Mouse (Mus musculus): ENCODE results near the gene Rbbp4. TPM values are rescaled to one million over a fixed set of nuclear protein-coding genes. Genes with fewer than 3 reads are reported as not detected.
A peak's percentile ranks its signal among the peaks of the same experiment; 100 is the strongest.

Rbbp4 gene
- total RNA-seq, 2 experiments from 2014 or later, result 115 to 123 TPM

DNA sequence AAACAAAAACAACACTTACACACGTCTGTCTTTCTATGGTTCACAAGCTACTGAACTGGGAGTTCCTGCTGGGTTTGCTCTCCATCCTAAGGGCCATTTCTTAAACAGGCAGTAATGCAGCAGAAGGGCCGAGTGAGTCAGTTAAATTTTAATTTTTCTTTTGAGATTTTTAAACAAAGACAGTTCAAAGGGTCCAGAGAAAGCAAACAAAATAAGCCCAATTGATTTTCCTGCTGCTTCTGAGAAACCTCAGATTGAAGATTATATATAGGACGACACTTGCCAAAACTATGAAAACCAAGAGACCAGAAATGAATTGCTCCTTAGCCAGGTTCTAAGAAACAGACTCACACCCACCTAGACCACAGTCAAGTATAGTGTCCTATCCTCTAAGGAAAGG, 21.3 kb downstream of the Rbbp4 start:
- Histone ChIP-seq H3K4me3 (no peak overlapping the region), H3K27ac (no peak overlapping the region)
- intact Hi-C loops (cut with DNase I), result no loop called here
- no peak for TF ChIP-seq CTCF (IDR thresholded peaks at IDR 0.05)
- no peak for DNase-seq (ENCODE audit: extremely low spot score in 1 of 2, low spot score in 2 of 2)

DNA sequence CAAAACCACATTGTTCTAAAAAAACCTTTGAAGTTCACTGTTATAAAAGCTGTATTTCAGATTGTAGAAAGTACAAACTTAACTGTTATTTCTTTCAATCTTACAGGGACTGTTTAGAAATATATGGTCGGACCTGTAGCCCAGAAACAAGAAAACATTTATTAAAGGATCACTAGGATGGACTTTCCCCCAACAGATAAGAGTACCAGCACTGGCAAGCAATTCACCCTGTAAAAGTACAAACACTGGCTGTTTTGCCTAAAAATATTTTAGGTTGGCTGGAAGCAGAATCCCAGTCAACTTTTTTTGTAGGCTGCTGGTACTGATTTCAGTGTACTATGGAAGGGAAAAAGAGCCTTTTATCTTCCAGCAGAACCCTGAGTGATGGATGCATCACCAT, 27.2 kb downstream of the Rbbp4 start:
- TF ChIP-seq CTCF (IDR thresholded peaks at IDR 0.05), result no peak
- intact Hi-C loops (cut with DNase I), result no loop called here
- DNase-seq (ENCODE audit: extremely low spot score in 1 of 2, low spot score in 2 of 2), result no peak
- Histone ChIP-seq H3K4me3 (no peak overlapping the region), H3K27ac (no peak overlapping the region)

GRCm38 (mm10) chr4:129304306-129304705, 30.9 kb downstream of the Rbbp4 start:
- DNase-seq (ENCODE audit: extremely low spot score in 1 of 2, low spot score in 2 of 2), result no peak
- Histone ChIP-seq H3K27ac (no peak overlapping the region), H3K4me3 (no peak overlapping the region)
- no peak for TF ChIP-seq CTCF (IDR thresholded peaks at IDR 0.05)
- intact Hi-C loops (cut with DNase I), result no loop called here

- intact Hi-C loops (cut with DNase I), result no loop called here
- H3K4me3 ChIP-seq, result no peak overlapping the region
- no peak overlapping the region for H3K27ac ChIP-seq
- no peak for DNase-seq (ENCODE audit: extremely low spot score in 1 of 2, low spot score in 2 of 2)
- no peak for TF ChIP-seq CTCF (IDR thresholded peaks at IDR 0.05)
Measured at GRCm38 (mm10) chr4:129303816-129304215, 31.4 kb downstream of the Rbbp4 start.

GRCm38 (mm10) chr4:129303401-129303800, 31.8 kb downstream of the Rbbp4 start:
- intact Hi-C loops (cut with DNase I), result no loop called here
- H3K4me3 ChIP-seq, result no peak overlapping the region
- no peak for TF ChIP-seq CTCF (IDR thresholded peaks at IDR 0.05)
- no peak overlapping the region for H3K27ac ChIP-seq
- DNase-seq (ENCODE audit: extremely low spot score in 1 of 2, low spot score in 2 of 2), result no peak

DNA sequence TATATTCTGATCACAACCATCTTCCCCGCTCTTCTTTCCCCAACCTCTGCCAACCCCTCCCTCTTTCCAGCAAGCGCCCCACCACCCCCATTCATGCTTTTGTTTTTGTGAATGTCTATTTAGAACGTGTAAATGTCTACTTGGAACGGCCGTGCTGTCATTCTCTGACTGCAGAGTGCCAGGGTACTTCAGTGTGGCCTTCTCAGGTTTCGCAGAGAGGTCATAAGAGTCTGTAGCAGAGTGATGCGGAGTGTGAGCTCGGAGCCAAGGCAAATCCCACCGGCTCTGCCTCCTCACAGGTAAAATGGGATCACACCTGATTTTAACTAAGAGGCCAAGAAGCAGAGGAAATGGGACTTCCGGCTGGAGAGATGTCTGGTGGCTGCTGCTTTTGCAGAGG, 36.0 kb downstream of the Rbbp4 start:
- TF ChIP-seq CTCF (IDR thresholded peaks at IDR 0.05), result no peak
- DNase-seq (ENCODE audit: extremely low spot score in 1 of 2, low spot score in 2 of 2), result no peak
- Histone ChIP-seq H3K4me3 (no peak overlapping the region), H3K27ac (no peak overlapping the region)
- intact Hi-C loops (cut with DNase I), result no loop called here

GRCm38 (mm10) chr4:129297724-129298123, 37.4 kb downstream of the Rbbp4 start:
- DNase-seq (ENCODE audit: extremely low spot score in 1 of 2, low spot score in 2 of 2), result peak; percentile 28 to 38

DNA sequence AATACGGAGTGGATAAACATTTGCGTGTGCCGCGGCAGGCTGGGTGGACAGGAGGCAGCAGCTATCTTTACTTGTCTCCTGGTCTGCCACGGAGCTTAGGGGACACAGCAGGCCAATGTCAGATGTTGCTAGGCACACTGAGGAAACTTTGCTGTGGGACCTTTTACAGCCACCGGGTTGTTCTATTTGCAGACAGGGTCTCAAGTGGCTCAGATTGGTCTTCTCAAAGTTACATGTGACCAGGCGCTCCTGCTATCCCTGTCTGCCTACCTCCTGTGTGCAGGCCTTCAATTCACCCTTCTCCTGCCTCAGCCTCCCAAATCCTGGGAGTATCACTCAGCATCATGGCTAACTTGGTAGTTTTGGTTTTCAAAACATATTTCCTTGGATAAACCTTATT, 39.1 kb downstream of the Rbbp4 start:
- no peak for DNase-seq (ENCODE audit: extremely low spot score in 1 of 2, low spot score in 2 of 2)
- Histone ChIP-seq H3K4me3 (no peak overlapping the region), H3K27ac (no peak overlapping the region)
- intact Hi-C loops (cut with DNase I), result no loop called here
- TF ChIP-seq CTCF (IDR thresholded peaks at IDR 0.05), result no peak

More at GRCm38 (mm10) chr4:129297724-129298123, 37.4 kb downstream of the Rbbp4 start:
- H3K27ac ChIP-seq, result no peak overlapping the region
- no peak for TF ChIP-seq CTCF (IDR thresholded peaks at IDR 0.05)
- intact Hi-C loops (cut with DNase I), result no loop called here
- H3K4me3 ChIP-seq, result no peak overlapping the region

DNA sequence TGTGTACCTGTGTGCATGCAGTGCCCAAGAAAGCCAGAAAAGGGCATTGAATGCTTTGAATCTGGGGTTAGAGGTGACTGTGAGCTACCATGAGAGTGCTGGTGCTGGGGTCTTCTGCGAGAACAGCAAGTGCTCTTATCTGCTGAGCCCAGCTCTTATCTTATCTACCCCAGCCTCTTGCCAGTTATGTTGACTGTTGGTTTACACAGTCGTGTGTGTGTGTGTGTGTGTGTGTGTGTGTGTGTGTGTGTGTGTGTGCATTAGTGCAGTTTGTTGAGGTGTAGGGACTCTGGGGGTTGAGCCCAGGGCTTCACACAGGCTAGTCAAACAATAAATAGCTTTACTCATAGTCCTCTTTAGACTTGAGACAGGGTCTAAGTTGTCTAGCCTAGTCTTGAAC, 40.0 kb downstream of the Rbbp4 start:
- H3K4me3 ChIP-seq, result no peak overlapping the region
- TF ChIP-seq CTCF (IDR thresholded peaks at IDR 0.05), result no peak
- DNase-seq (ENCODE audit: extremely low spot score in 1 of 2, low spot score in 2 of 2), result no peak
- H3K27ac ChIP-seq, result no peak overlapping the region
- intact Hi-C loops (cut with DNase I), result no loop called here

GRCm38 (mm10) chr4:129293702-129294101, 41.5 kb downstream of the Rbbp4 start:
- Histone ChIP-seq H3K4me3 (no peak overlapping the region), H3K27ac (no peak overlapping the region)
- no peak for DNase-seq (ENCODE audit: extremely low spot score in 1 of 2, low spot score in 2 of 2)
- intact Hi-C loops (cut with DNase I), result no loop called here
- no peak for TF ChIP-seq CTCF (IDR thresholded peaks at IDR 0.05)

DNA sequence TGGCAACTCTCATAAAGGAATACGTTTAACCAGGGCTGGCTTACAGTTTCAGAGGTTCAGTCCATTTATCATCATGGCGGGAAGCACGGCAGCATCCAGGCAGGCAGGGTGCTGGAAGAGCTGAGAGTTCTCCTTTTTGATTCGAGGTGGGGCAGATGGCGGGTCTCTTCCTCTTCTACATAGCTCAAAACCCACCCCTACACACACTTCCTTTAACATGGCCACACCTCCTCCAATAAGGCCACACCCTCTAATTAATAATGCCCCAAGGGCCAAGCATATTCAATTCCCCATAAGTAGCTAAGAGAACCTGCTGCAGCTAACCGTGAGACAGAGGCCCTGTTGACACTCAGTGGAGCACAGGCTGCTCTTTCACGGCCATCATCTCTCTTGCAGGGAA, 42.3 kb downstream of the Rbbp4 start:
- intact Hi-C loops (cut with DNase I), result no loop called here
- no peak for TF ChIP-seq CTCF (IDR thresholded peaks at IDR 0.05)
- Histone ChIP-seq H3K27ac (no peak overlapping the region), H3K4me3 (no peak overlapping the region)
- DNase-seq (ENCODE audit: extremely low spot score in 1 of 2, low spot score in 2 of 2), result no peak

DNA sequence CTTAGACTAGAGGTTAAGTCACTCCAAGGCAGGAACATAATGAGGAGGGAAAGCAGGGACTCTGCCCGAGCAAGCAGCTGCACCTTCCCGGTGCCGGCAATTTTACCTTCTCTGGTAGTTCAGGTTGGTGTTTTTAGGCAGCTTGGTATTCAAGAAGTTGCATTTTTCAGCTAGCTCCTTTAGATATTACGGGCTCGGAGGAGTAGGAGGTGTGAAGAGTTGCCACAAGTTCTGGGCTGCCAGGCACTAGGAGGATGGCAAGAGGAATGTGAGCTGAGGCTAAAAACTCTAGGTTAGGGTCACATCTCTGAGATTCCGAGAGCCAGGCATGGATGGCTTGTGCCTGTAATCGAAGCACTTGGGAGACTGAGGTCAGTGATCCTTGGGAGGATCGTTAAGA, 45.5 kb downstream of the Rbbp4 start:
- TF ChIP-seq CTCF (IDR thresholded peaks at IDR 0.05), result no peak
- intact Hi-C loops (cut with DNase I), result no loop called here
- Histone ChIP-seq H3K27ac (no peak overlapping the region), H3K4me3 (no peak overlapping the region)
- DNase-seq (ENCODE audit: extremely low spot score in 1 of 2, low spot score in 2 of 2), result no peak

DNA sequence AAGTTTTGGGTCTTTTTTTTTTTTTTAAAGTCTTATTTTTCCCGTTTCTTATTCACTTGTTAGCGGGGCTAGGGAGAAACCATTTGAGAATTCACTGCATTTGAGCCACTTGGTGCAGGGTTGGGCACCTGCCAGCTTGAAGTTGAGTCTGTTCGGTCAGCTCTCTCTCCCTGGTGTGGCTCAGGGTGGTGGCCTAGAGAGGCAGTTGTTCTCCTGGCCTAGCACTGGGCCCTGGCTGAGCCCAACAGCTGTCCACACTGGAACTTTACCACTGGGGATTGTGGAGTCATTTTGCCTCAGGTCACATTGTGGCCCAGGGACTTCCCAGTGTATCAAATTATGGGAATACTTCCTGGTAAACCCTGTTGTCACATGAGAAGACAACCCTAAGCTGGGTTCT, 47.1 kb downstream of the Rbbp4 start:
- intact Hi-C loops (cut with DNase I), result no loop called here
- no peak for DNase-seq (ENCODE audit: extremely low spot score in 1 of 2, low spot score in 2 of 2)
- no peak overlapping the region for H3K27ac ChIP-seq
- H3K4me3 ChIP-seq, result peak overlapping the region; percentile 53; the same call in 1 of the 2 replicates
- no peak for TF ChIP-seq CTCF (IDR thresholded peaks at IDR 0.05)
